Mouse (Mus musculus): ENCODE data around the gene Pdp2. TPM values are rescaled to one million over a fixed set of nuclear protein-coding genes. Genes with fewer than 3 reads are reported as not detected.

The Pdp2 gene
- polyA plus RNA-seq, 1 experiment, result 6.0 TPM

DNA sequence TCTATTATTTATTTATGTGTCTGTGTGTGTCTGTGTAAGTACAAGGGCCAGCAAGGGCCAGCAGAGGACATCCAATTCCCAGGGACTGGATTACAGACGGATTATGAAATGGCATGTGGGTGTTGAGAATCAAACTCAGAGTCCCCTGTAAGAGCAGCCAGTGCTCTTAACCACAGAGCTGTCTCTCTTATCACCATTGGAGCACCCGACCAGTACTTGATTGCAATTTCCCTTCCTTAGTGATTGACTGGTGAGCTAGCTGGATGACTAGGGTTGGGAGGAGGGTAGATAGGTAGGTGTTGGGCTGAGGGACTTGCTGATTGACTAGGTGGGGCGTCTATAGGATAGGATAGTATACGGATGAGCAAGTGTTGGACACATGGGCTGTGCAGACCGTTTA is 29.5 kb downstream of the Pdp2 start:
- 85% methylated on average over 5 of the region's 5 CpGs for WGBS
- H3K27ac ChIP-seq (ENCODE audit: control insufficient read depth, insufficient read depth, low read length), result no peak overlapping the region
- H3K36me3 ChIP-seq (ENCODE audit: control insufficient read depth, insufficient read depth, low read length), result no peaks in the 10 kb centered on the region
- no peak for TF ChIP-seq CTCF (IDR thresholded peaks at IDR 0.05; ENCODE audit: borderline replicate concordance, control insufficient read depth, extremely low read depth, insufficient read depth, low read length, poor library complexity)
- no peak for TF ChIP-seq POLR2A (IDR thresholded peaks at IDR 0.05; ENCODE audit: control insufficient read depth, extremely low read depth, insufficient read depth, low read length, poor library complexity)
- no peaks in the 10 kb centered on the region for H3K27me3 ChIP-seq (ENCODE audit: control insufficient read depth, insufficient read depth, low read length)
- DNase-seq, result no peak
- peaks cover 6% of the 10 kb centered on the region for H3K4me1 ChIP-seq (replicated peaks; ENCODE audit: control insufficient read depth, insufficient read depth, low read length)
- no peak overlapping the region for H3K4me3 ChIP-seq (ENCODE audit: control insufficient read depth, insufficient read depth, low read length)

DNA sequence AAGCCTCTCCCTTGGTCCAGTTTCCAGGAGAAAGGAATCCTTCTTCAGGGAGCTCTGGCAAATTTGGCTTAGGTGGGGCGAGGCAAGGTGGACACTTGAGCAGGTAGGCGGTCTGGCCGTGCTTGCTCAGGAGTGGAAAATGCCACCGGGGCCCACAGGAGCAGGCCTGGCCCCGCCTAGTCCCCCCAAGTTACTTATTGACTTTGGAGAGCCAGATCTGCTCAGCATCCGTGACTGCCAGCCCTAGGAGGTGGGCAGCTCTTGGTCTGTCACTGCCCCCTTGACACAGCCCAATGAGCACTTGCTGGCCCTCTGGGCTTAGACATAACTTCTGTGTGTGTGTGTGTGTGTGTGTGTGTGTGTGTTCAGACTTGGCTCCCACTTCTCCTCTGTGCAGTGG is 32.9 kb downstream of the Pdp2 start, which contains the start of gene Cdh16:
Gene Cdh16 (minus strand): TSS at position 236 of the 400 bp plus-strand sequence.
- 94% methylated on average over 6 of the region's 6 CpGs for WGBS
- Histone ChIP-seq H3K4me3 (ENCODE audit: control insufficient read depth, insufficient read depth, low read length) (no peak within 1 kb of the TSS), H3K36me3 (ENCODE audit: control insufficient read depth, insufficient read depth, low read length) (no peaks in the 10 kb centered on the region), H3K4me1 (replicated peaks; ENCODE audit: control insufficient read depth, insufficient read depth, low read length) (peaks cover 6% of the 10 kb centered on the region), H3K27me3 (ENCODE audit: control insufficient read depth, insufficient read depth, low read length) (no peaks in the 10 kb centered on the region), H3K27ac (ENCODE audit: control insufficient read depth, insufficient read depth, low read length) (no peak within 1 kb of the TSS)
- DNase-seq, result no peak
- TF ChIP-seq POLR2A (IDR thresholded peaks at IDR 0.05; ENCODE audit: control insufficient read depth, extremely low read depth, insufficient read depth, low read length, poor library complexity) (no peak), CTCF (IDR thresholded peaks at IDR 0.05; ENCODE audit: borderline replicate concordance, control insufficient read depth, extremely low read depth, insufficient read depth, low read length, poor library complexity) (no peak)

DNA sequence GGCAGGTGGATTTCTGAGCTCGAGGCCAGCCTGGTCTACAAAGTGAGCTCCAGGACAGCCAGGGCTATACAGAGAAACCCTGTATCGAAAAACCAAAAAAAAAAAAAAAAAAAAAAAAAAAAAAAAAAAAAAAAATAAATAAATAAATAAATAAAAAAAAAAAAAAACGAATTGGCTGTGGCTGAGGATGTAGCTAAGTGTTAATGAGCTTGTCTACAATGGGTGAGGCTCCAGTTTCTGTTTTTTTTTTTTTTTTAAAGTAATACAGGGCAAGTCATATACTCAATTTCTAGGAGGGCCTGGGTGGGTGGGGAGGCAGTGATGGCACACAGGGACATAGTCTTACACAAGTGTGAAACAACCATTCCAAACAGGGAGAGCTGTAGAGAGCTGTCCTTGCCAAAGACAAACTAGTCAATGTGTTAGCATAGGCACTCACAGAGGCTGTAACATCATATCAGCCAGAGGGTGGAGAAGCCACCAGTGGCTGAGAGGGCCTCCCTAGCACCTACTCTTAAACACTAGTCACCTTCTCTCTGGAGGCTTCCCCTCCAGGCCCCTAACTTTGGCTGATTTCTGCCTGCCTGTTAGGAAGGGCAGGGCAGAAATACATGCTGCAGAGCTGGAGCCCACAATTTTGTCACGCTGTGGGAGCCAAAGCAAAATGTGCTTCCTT is 36.0 kb downstream of the Pdp2 start:
- Histone ChIP-seq H3K36me3 (ENCODE audit: control insufficient read depth, insufficient read depth, low read length) (no peaks in the 10 kb centered on the region), H3K4me3 (ENCODE audit: control insufficient read depth, insufficient read depth, low read length) (no peak overlapping the region), H3K4me1 (replicated peaks; ENCODE audit: control insufficient read depth, insufficient read depth, low read length) (peaks cover 25% of the 10 kb centered on the region), H3K27ac (ENCODE audit: control insufficient read depth, insufficient read depth, low read length) (no peak overlapping the region), H3K27me3 (ENCODE audit: control insufficient read depth, insufficient read depth, low read length) (no peaks in the 10 kb centered on the region)
- TF ChIP-seq POLR2A (IDR thresholded peaks at IDR 0.05; ENCODE audit: control insufficient read depth, extremely low read depth, insufficient read depth, low read length, poor library complexity), result no peak
- no peak for TF ChIP-seq CTCF (IDR thresholded peaks at IDR 0.05; ENCODE audit: borderline replicate concordance, control insufficient read depth, extremely low read depth, insufficient read depth, low read length, poor library complexity)
- no peak for DNase-seq
- WGBS, result 62% methylated on average over 4 of the region's 4 CpGs

DNA sequence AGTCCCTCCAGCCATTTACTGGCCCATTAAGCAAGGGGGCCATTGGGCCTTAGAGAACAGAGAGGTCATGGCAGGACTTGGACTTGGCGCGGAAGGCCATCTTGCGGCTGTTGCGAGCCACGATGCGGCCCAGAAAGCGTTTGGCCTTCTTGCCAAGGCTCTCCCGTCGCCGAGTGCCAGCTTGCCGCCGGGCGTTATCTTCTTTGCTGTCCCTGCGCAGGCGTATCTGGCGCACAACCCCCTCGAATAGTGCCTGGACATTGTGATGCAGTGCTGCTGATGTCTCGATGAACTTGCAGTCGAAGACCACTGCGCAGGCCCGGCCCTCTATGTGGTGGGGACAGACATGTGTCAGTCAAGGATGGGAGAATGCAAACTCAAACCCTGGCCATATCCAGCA is 37.2 kb downstream of the Pdp2 start:
- H3K36me3 ChIP-seq (ENCODE audit: control insufficient read depth, insufficient read depth, low read length), result no peaks in the 10 kb centered on the region
- peaks cover 29% of the 10 kb centered on the region for H3K4me1 ChIP-seq (replicated peaks; ENCODE audit: control insufficient read depth, insufficient read depth, low read length)
- DNase-seq, result no peak
- no peaks in the 10 kb centered on the region for H3K27me3 ChIP-seq (ENCODE audit: control insufficient read depth, insufficient read depth, low read length)
- no peak overlapping the region for H3K4me3 ChIP-seq (ENCODE audit: control insufficient read depth, insufficient read depth, low read length)
- no peak for TF ChIP-seq CTCF (IDR thresholded peaks at IDR 0.05; ENCODE audit: borderline replicate concordance, control insufficient read depth, extremely low read depth, insufficient read depth, low read length, poor library complexity)
- WGBS, result 97% methylated on average over 21 of the region's 21 CpGs
- no peak overlapping the region for H3K27ac ChIP-seq (ENCODE audit: control insufficient read depth, insufficient read depth, low read length)

DNA sequence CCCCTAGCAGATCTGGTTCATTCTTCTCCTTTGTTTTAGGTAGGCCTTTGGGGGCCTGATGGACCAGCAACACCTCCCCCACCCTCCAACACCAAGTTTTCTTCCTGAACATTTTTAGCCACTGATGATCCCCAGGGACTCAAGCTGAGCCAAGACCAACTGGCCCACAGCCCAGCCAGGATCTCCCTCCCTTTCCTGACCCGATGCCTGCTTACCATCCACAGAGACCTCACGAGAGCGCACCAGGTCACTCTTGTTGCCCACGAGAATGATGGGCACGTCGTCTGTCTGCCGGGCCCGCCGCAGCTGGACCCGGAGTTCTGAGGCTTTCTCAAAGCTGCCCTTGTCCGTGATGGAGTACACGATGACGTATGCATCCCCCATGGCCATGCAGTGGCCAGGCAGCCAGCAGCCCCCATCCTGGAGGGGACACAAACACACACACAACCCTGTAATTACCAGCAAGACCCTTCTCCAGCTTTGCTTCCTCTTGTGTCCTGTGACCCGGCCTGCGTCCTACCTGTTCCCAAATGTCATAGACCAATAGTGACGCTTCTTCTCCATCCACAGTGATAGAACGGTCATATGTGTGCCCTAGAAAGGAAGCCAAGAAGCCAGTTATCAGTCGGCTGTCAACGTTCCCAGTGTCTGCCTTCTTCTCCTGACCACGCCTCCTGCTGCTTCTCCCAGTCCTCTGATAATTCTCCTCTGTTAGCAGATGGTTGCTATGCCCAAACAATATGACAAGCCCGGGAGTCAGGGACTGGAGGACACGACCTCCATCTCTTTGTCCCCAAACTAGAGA is 38.3 kb downstream of the Pdp2 start:
- no peaks in the 10 kb centered on the region for H3K36me3 ChIP-seq (ENCODE audit: control insufficient read depth, insufficient read depth, low read length)
- H3K4me3 ChIP-seq (ENCODE audit: control insufficient read depth, insufficient read depth, low read length), result no peak overlapping the region
- no peak overlapping the region for H3K27ac ChIP-seq (ENCODE audit: control insufficient read depth, insufficient read depth, low read length)
- H3K4me1 ChIP-seq (replicated peaks; ENCODE audit: control insufficient read depth, insufficient read depth, low read length), result peaks cover 29% of the 10 kb centered on the region
- no peaks in the 10 kb centered on the region for H3K27me3 ChIP-seq (ENCODE audit: control insufficient read depth, insufficient read depth, low read length)
- TF ChIP-seq POLR2A (IDR thresholded peaks at IDR 0.05; ENCODE audit: control insufficient read depth, extremely low read depth, insufficient read depth, low read length, poor library complexity), result no peak
- TF ChIP-seq CTCF (IDR thresholded peaks at IDR 0.05; ENCODE audit: borderline replicate concordance, control insufficient read depth, extremely low read depth, insufficient read depth, low read length, poor library complexity), result no peak
- 89% methylated on average over 22 of the region's 22 CpGs for WGBS
- no peak for DNase-seq

DNA sequence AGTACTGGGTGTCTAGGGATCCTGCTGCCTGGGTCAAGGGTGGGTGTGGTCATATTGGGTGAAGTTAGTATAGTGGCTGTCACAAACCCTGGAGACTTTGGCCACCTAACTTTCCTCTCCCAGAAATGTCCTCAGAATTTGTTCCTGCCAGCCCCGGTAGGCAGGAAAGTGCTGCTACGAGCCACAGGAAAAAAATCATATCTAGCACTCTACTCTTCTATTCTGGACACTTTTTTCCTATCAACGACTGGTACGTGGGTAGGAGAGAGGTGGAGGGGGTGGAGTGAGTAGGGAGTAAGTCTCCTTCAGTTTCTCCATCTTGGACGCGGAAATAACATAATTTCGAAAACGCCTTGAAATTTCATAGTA is 38.8 kb downstream of the Pdp2 start:
- peak overlapping the region; percentile 64 for H3K4me3 ChIP-seq (ENCODE audit: control insufficient read depth, insufficient read depth, low read length)
- no peak for TF ChIP-seq CTCF (IDR thresholded peaks at IDR 0.05; ENCODE audit: borderline replicate concordance, control insufficient read depth, extremely low read depth, insufficient read depth, low read length, poor library complexity)
- TF ChIP-seq POLR2A (IDR thresholded peaks at IDR 0.05; ENCODE audit: control insufficient read depth, extremely low read depth, insufficient read depth, low read length, poor library complexity), result no peak
- no peak for DNase-seq
- no peaks in the 10 kb centered on the region for H3K27me3 ChIP-seq (ENCODE audit: control insufficient read depth, insufficient read depth, low read length)
- H3K4me1 ChIP-seq (replicated peaks; ENCODE audit: control insufficient read depth, insufficient read depth, low read length), result peaks cover 28% of the 10 kb centered on the region
- WGBS, result 57% methylated on average over 8 of the region's 8 CpGs
- no peaks in the 10 kb centered on the region for H3K36me3 ChIP-seq (ENCODE audit: control insufficient read depth, insufficient read depth, low read length)
- no peak overlapping the region for H3K27ac ChIP-seq (ENCODE audit: control insufficient read depth, insufficient read depth, low read length)

Measured in thymus, adult 2 months (tissue).